Mouse (Mus musculus): Measurements from ENCODE around the gene Zfand3.

- TF ChIP-seq POLR2A (IDR thresholded peaks at IDR 0.05; ENCODE audit: extremely low read depth, insufficient read depth, low read length) (no peak), CTCF (IDR thresholded peaks at IDR 0.05; ENCODE audit: low read depth, low read length) (no peak)
Observed at GRCm38 (mm10) chr17:30200283-30200682, 195.8 kb downstream of the Zfand3 start.
